In the genomic region with DNA sequence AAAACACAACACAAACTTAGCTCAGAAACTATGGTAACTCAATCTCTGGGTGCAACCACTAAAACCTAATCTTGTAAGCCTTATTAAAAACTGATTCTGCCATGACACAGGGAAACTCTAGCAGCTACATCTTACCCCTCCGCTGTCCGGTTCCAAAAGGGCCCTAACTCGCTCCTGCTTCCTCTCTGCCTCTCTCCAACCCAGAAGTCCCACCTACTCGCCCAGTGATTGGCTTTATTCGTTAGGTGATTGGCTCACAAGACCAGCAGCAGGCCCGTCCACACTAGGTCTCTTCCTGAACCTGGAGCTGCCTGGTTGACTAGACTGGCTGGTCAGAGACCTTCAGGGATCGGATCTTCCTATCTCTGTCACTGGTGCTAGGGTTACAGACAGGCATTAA, we compare ENCODE assay signal across 22 mouse cellular contexts.
DNase-seq lines count a peak whose midpoint lies in the region; ATAC-seq and TF ChIP-seq lines count a peak whose summit lies in the region.
"Had no signal": no experiment of that assay in that cellular context is flagged by ENCODE, and none has a peak within 500 bp of the region (broad histone marks: within the 10 kb centered on the region; RNA-seq: fewer than 3 reads in every experiment).

No protein-coding gene starts in this region.

- H3K9ac ChIP-seq in liver, embryonic 13.5 days, result no peak overlapping the region
- peak overlapping the region; percentile 96 for H3K9ac ChIP-seq in ES-E14 (ENCODE audit: insufficient read depth, low read depth, low read length, poor library complexity, severe bottlenecking)
- H3K9ac ChIP-seq in heart, adult 2 months (ENCODE audit: low read depth, low read length), result no peak overlapping the region
- H3K9ac ChIP-seq: embryonic facial prominence, embryonic 12.5 days; forebrain, embryonic 15.5 days; heart, embryonic 12.5 days; hindbrain, embryonic 14.5 days had no signal

- H3K36me3 ChIP-seq in liver, embryonic 13.5 days, result no peaks in the 10 kb centered on the region
- H3K36me3 ChIP-seq in E14TG2a.4 (ENCODE audit: insufficient read depth, low read length) (peaks cover 32% of the 10 kb centered on the region), ES-E14 (ENCODE audit: control insufficient read depth, insufficient read depth, low read length, poor library complexity, severe bottlenecking) (peaks cover 9% of the 10 kb centered on the region)
- no peaks in the 10 kb centered on the region for H3K36me3 ChIP-seq in heart, adult 2 months (ENCODE audit: control insufficient read depth, insufficient read depth, low read length)
- H3K36me3 ChIP-seq: embryonic facial prominence, embryonic 12.5 days; forebrain, embryonic 15.5 days; heart, embryonic 12.5 days; hindbrain, embryonic 10.5 days had no signal

- intact Hi-C loops in heart, adult 2 months (cut with DNase I), result no loop called here

- DNase-seq in liver, embryonic 13.5 days, result peak; percentile 2
- no peak for DNase-seq in liver
- no peak for DNase-seq in ES-E14 (ENCODE audit: low read depth, low spot score)
- peak; percentile 77 for DNase-seq in yolk sac, embryonic 10.5 days (ENCODE audit: low spot score)
- no peak for DNase-seq in heart, adult 2 months
- no peak for DNase-seq in spleen, adult 12 weeks (ENCODE audit: low spot score)
- DNase-seq: adrenal gland, adult 8-10 months; adrenal gland, postnatal 36 days; B cell, adult 2 months; cerebellum, adult 8-10 months; cerebellum, postnatal 25 days; gastrocnemius, postnatal 10 days; kidney, adult 2 months had no signal

- 65% methylated on average over 7 of the region's 7 CpGs for WGBS in liver, embryonic 13.5 days (ENCODE audit: insufficient replicate concordance)
- 81% methylated on average over 7 of the region's 7 CpGs for WGBS in heart, adult 2 months

- TF ChIP-seq EP300 in heart, adult 2 months (IDR thresholded peaks at IDR 0.05; ENCODE audit: insufficient read depth, low read depth, low read length), result no peak

- ATAC-seq in liver, embryonic 13.5 days (ENCODE audit: low read depth), result no peak
- ATAC-seq: CD4-positive, CD25-positive, alpha-beta regulatory T cell, adult 4 months; forebrain, embryonic 15.5 days; intestine, embryonic 16.5 days; Patski had no signal

- no peak for TF ChIP-seq POLR2A in heart, adult 2 months (IDR thresholded peaks at IDR 0.05; ENCODE audit: insufficient read depth, low read depth, low read length)

- peaks cover 17% of the 10 kb centered on the region for H3K4me1 ChIP-seq in liver, embryonic 13.5 days (replicated peaks)
- H3K4me1 ChIP-seq in E14TG2a.4 (replicated peaks; ENCODE audit: low read depth, low read length), result peaks cover 46% of the 10 kb centered on the region
- peaks cover 0 to 2% of the 10 kb centered on the region in 2 experiments; a peak in 1 of 4 replicates for H3K4me1 ChIP-seq in ES-E14 (ENCODE audit: control insufficient read depth in 2 of 2, insufficient read depth in 2 of 2, low read length in 2 of 2, poor library complexity in 1 of 2)
- H3K4me1 ChIP-seq in heart, adult 2 months (ENCODE audit: control insufficient read depth, insufficient read depth, low read length), result peaks cover 2% of the 10 kb centered on the region
- H3K4me1 ChIP-seq: embryonic facial prominence, embryonic 12.5 days; forebrain, embryonic 15.5 days had no signal

- H3K4me2 ChIP-seq in liver, embryonic 13.5 days, result no peak overlapping the region
- H3K4me2 ChIP-seq: embryonic facial prominence, embryonic 12.5 days; forebrain, embryonic 15.5 days; heart, embryonic 12.5 days; hindbrain, embryonic 14.5 days had no signal

- no peaks in the 10 kb centered on the region for H3K27me3 ChIP-seq in liver, embryonic 13.5 days
- 0 out of 2 replicates have a peak, but pooled peaks cover 5% of the 10 kb centered on the region for H3K27me3 ChIP-seq in E14TG2a.4 (ENCODE audit: insufficient read depth, low read length)
- no peaks in the 10 kb centered on the region for H3K27me3 ChIP-seq in heart, adult 2 months (ENCODE audit: control insufficient read depth, insufficient read depth, low read length)
- H3K27me3 ChIP-seq: embryonic facial prominence, embryonic 12.5 days; forebrain, embryonic 15.5 days; heart, embryonic 12.5 days had no signal

- H3K27ac ChIP-seq in liver, embryonic 13.5 days, result no peak overlapping the region
- H3K27ac ChIP-seq in ES-E14 (ENCODE audit: insufficient read depth, low read depth, low read length, poor library complexity, severe bottlenecking), result peak overlapping the region; percentile 72; the same call in 1 of the 2 replicates
- no peak overlapping the region for H3K27ac ChIP-seq in heart, adult 2 months
- H3K27ac ChIP-seq: embryonic facial prominence, embryonic 12.5 days; forebrain, embryonic 15.5 days; hindbrain, embryonic 10.5 days; hindbrain, embryonic 14.5 days had no signal

- TF ChIP-seq CTCF in E14TG2a.4 (conservative IDR thresholded peaks at IDR 0.05; ENCODE audit: low read length), result no peak
- TF ChIP-seq CTCF in heart, adult 2 months (IDR thresholded peaks at IDR 0.05), result no peak

- in situ Hi-C loops in ES-E14 (cut with MboI; ENCODE audit: low sequenced_read_pairs in 2 of 2, unreplicated experiment in 2 of 2), result no loop called here

- H3K9me3 ChIP-seq in liver, embryonic 13.5 days (replicated peaks), result no peaks in the 10 kb centered on the region
- H3K9me3 ChIP-seq in E14TG2a.4 (ENCODE audit: low read length) (no peaks in the 10 kb centered on the region; the same call in 1 of the 2 replicates), ES-E14 (ENCODE audit: control insufficient read depth, insufficient read depth, low read depth, low read length) (no peaks in the 10 kb centered on the region)
- H3K9me3 ChIP-seq: embryonic facial prominence, embryonic 12.5 days; forebrain, embryonic 15.5 days; heart, embryonic 12.5 days; hindbrain, embryonic 10.5 days had no signal

- H3K4me3 ChIP-seq in liver, embryonic 13.5 days (replicated peaks), result no peak overlapping the region
- H3K4me3 ChIP-seq in E14TG2a.4 (replicated peaks; ENCODE audit: low read length), result peak overlapping the region; percentile 89
- peak overlapping the region; percentile 60 to 83 for H3K4me3 ChIP-seq in ES-E14 (ENCODE audit: insufficient read depth in 1 of 2, low read depth in 1 of 2, low read length in 2 of 2, poor library complexity in 1 of 2, severe bottlenecking in 1 of 2)
- H3K4me3 ChIP-seq in heart, adult 2 months, result no peak overlapping the region
- H3K4me3 ChIP-seq: embryonic facial prominence, embryonic 12.5 days; forebrain, embryonic 15.5 days; heart, embryonic 12.5 days; hindbrain, embryonic 10.5 days had no signal

- H3K79me2 ChIP-seq in heart, adult 2 months (replicated peaks; ENCODE audit: control insufficient read depth, insufficient read depth, low read length), result no peaks in the 10 kb centered on the region

TF ChIP-seq in ES-E14, 5 proteins besides CTCF, POLR2A, EP300 and RAD21:
- TF ChIP-seq ZNF384 (IDR thresholded peaks at IDR 0.05; ENCODE audit: low read depth, low read length), result no peak
- TF ChIP-seq ZC3H11A (IDR thresholded peaks at IDR 0.05; ENCODE audit: borderline replicate concordance, low read depth, low read length), result no peak
- no peak for TF ChIP-seq CHD2 (IDR thresholded peaks at IDR 0.05; ENCODE audit: low read depth, low read length)
- no peak for TF ChIP-seq MAFK (IDR thresholded peaks at IDR 0.05; ENCODE audit: insufficient read depth, low read depth, low read length)
- no peak for TF ChIP-seq HCFC1 (IDR thresholded peaks at IDR 0.05; ENCODE audit: borderline replicate concordance, insufficient read depth, low read length)
TF ChIP-seq in ES-E14: peak in this region for 0.

Comparison
In these comparisons a context has a peak if more than half of its experiments do, and no peak if none do; other contexts are left out.
1. DNase-seq: peak in liver, embryonic 13.5 days (single experiment) and yolk sac, embryonic 10.5 days (single experiment); none in liver (single experiment), ES-E14 (single experiment), heart, adult 2 months (0 of 2) and spleen, adult 12 weeks (single experiment).
2. H3K4me3 ChIP-seq: peak in E14TG2a.4 (single experiment) and ES-E14 (2 of 2); none in liver, embryonic 13.5 days (single experiment) and heart, adult 2 months (single experiment).